Mouse (Mus musculus) limb, embryonic 12.5 days (tissue): ENCODE results near the gene Bach2. TPM values are rescaled to one million over a fixed set of nuclear protein-coding genes. Genes with fewer than 3 reads are reported as not detected.

Experiments used
- ATAC-seq: fragments of 200-750 bp; cut with Nextera tagmentation; 2 replicates; pipeline ENCODE4 v1.8.0; 2017; ENCODE audit warnings: low read depth, moderate TSS enrichment; ENCODE audit not compliant: insufficient number of reproducible peaks, insufficient read depth, low FRiP score, low TSS enrichment
- H3K27ac ChIP-seq: fragments of 300-500 bp; sonication (generic); 2 replicates; pipeline ENCODE4 v1.5.1; 2016; ENCODE audit warnings: mild to moderate bottlenecking, moderate library complexity
- H3K27me3 ChIP-seq: fragments of 300-500 bp; sonication (generic); 2 replicates; pipeline ENCODE4 v1.6.1; 2016; ENCODE audit warnings: mild to moderate bottlenecking, moderate library complexity
- H3K36me3 ChIP-seq: fragments of 300-500 bp; sonication (generic); 2 replicates; pipeline ENCODE4 v1.6.1; 2016; ENCODE audit warnings: mild to moderate bottlenecking, moderate library complexity
- H3K4me1 ChIP-seq: fragments of 300-500 bp; sonication (generic); replicated peaks from 2 replicates; pipeline ENCODE4 v1.6.1; 2016
- H3K4me2 ChIP-seq: fragments of 300-500 bp; sonication (generic); 2 replicates; pipeline ENCODE4 v1.6.1; 2016; ENCODE audit warnings: mild to moderate bottlenecking, moderate library complexity
- H3K4me3 ChIP-seq: fragments of 300-500 bp; sonication (generic); replicated peaks from 2 replicates; pipeline ENCODE4 v1.5.1; 2016; ENCODE audit warnings: mild to moderate bottlenecking
- H3K9ac ChIP-seq: fragments of 300-500 bp; sonication (generic); replicated peaks from 2 replicates; pipeline ENCODE4 v1.6.1; 2016; ENCODE audit warnings: mild to moderate bottlenecking, moderate library complexity
- H3K9me3 ChIP-seq: fragments of 300-500 bp; sonication (generic); 2 replicates; pipeline ENCODE4 v1.6.1; 2016; ENCODE audit warnings: mild to moderate bottlenecking, moderate library complexity
- WGBS: fragments of 180-500 bp; shearing (Covaris S2); methylation state at CpG from one replicate; pipeline ENCODE4 v1.1.7; 2016; 5-methylcytosine and 5-hydroxymethylcytosine counted together
- polyA plus RNA-seq: library from polyadenylated mRNA; unstranded; fragments of >200 nt; fragmentation: Nextera tagmentation; extraction: Ambion mirVana; gene quantifications from 2 replicates; pipeline ENCODE4 v1.2.1, GENCODE M21; 2016

The Bach2 gene
- polyA plus RNA-seq, 1 experiment from 2014 or later = 14.5 TPM

GRCm38 (mm10) chr4:32314919-32315318, 76.3 kb downstream of the Bach2 start:
- Histone ChIP-seq H3K4me1 (peaks cover 16% of the 10 kb centered on the region), H3K9ac (no peak overlapping the region), H3K9me3 (peaks cover 10% of the 10 kb centered on the region; the same call in 1 of the 2 replicates), H3K4me3 (no peak overlapping the region), H3K27me3 (no peaks in the 10 kb centered on the region), H3K27ac (no peak overlapping the region), H3K36me3 (peaks cover 21% of the 10 kb centered on the region), H3K4me2 (no peak overlapping the region)
- WGBS = 85% methylated on average over 3 of the region's 3 CpGs
- no peak for ATAC-seq

DNA sequence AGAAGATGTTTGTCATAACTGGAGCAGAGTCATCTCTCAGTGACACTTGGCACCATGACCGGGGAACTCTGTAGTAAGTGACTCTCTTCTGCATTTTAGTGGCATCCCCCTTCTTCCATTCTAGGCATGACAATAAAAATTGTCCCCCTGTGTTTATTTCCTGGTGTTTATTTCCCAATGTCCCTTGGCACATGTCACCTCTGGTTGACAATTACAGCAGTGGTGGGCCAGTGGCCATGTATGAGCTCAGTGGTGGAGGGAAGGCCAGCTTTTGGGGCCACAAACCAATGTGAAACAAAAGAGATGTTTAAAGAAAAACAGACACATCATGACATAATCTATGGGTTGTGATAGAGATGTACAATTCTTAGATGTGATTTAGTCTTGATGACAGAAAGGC, 80.0 kb downstream of the Bach2 start:
- Histone ChIP-seq H3K4me1 (peaks cover 18% of the 10 kb centered on the region), H3K9me3 (peaks cover 18% of the 10 kb centered on the region; the same call in 1 of the 2 replicates), H3K4me2 (no peak overlapping the region), H3K27me3 (no peaks in the 10 kb centered on the region), H3K27ac (no peak overlapping the region), H3K4me3 (no peak overlapping the region), H3K9ac (no peak overlapping the region), H3K36me3 (peaks cover 23% of the 10 kb centered on the region)
- ATAC-seq = no peak
- 93% methylated on average over 1 of the region's 1 CpGs for WGBS

DNA sequence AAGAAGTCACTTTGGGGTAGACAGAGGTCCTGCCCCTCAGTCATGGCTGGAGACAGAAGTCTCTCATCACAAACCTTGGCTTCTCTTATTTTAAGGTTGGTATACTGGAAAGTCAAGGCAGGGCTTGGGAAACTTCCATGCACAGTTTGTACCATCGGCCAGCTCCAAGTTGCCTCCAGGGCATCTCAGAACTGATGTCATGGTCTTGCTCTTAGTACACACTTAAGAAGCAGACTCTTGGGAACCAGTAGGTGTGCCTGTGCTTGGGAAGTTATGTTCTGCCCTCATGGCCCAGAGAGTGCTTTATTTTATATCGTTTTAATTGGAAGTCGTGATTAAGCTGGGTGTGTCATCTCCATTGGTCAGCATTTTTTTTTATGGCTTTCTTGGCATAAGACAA, 80.7 kb downstream of the Bach2 start:
- H3K9ac ChIP-seq = no peak overlapping the region
- H3K4me2 ChIP-seq = no peak overlapping the region
- 85% methylated on average over 3 of the region's 3 CpGs for WGBS
- H3K27ac ChIP-seq = no peak overlapping the region
- H3K4me1 ChIP-seq = peaks cover 18% of the 10 kb centered on the region
- no peak overlapping the region for H3K4me3 ChIP-seq
- ATAC-seq = no peak
- H3K27me3 ChIP-seq = no peaks in the 10 kb centered on the region
- peaks cover 23% of the 10 kb centered on the region for H3K36me3 ChIP-seq
- H3K9me3 ChIP-seq = peaks cover 19% of the 10 kb centered on the region; the same call in 1 of the 2 replicates

DNA sequence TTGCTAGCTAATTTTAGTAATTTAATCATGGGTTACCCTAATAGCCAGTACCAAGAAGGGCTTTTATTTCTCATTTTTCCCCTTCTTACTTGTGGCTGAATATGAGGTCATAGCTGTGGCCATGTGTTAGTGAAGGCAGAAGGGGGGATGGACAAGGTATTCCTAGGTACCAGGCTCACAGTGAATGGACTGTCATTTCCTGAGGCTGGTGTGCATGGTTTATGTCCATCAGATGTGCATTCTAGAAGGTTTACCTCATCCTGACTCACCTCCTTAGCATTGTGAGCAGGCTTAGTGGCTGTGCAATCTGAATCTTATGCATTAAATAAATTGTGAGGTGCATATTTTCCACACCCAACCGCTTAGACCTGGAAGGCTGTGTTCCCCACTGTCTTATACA, 81.4 kb downstream of the Bach2 start:
- no peak for ATAC-seq
- Histone ChIP-seq H3K36me3 (peaks cover 23% of the 10 kb centered on the region), H3K27me3 (no peaks in the 10 kb centered on the region), H3K4me2 (no peak overlapping the region), H3K27ac (peak overlapping the region; percentile 2; the same call in 1 of the 2 replicates), H3K4me3 (no peak overlapping the region), H3K9me3 (peaks cover 19% of the 10 kb centered on the region; the same call in 1 of the 2 replicates), H3K4me1 (peaks cover 18% of the 10 kb centered on the region), H3K9ac (no peak overlapping the region)
- 86% methylated on average over 1 of the region's 1 CpGs for WGBS

DNA sequence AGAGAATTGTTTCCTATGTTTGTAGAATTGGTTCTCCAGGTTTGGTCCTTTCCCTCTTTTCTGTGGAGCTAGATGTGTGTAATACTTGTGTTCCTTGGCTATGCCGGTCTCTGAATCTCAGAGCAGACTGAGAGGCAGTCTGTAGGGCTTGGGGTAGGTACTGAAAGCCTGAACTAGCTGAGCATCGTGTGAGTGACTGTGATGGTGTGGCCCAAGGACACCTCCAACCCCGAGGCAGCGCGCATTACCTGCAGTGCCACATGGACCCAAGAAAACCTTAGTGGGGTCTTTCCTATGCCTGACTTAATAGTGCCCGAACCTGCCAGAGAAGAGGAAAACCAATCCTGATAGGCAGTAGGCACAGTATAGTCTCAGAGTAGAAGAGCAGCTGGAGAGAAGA, 85.5 kb downstream of the Bach2 start:
- WGBS = 97% methylated on average over 6 of the region's 6 CpGs
- no peaks in the 10 kb centered on the region for H3K27me3 ChIP-seq
- H3K9me3 ChIP-seq = peaks cover 9% of the 10 kb centered on the region; the same call in 1 of the 2 replicates
- H3K4me2 ChIP-seq = no peak overlapping the region
- 0 out of 2 replicates have a peak, but pooled peaks cover 3% of the 10 kb centered on the region for H3K36me3 ChIP-seq
- H3K4me3 ChIP-seq = no peak overlapping the region
- peaks cover 39% of the 10 kb centered on the region for H3K4me1 ChIP-seq
- ATAC-seq = no peak
- H3K27ac ChIP-seq = no peak overlapping the region
- H3K9ac ChIP-seq = no peak overlapping the region

GRCm38 (mm10) chr4:32324967-32325366, 86.4 kb downstream of the Bach2 start:
- H3K4me1 ChIP-seq = peaks cover 35% of the 10 kb centered on the region
- H3K9me3 ChIP-seq = peaks cover 9% of the 10 kb centered on the region; the same call in 1 of the 2 replicates
- no peak for ATAC-seq
- no peak overlapping the region for H3K9ac ChIP-seq
- 78% methylated on average over 4 of the region's 4 CpGs for WGBS
- H3K4me3 ChIP-seq = no peak overlapping the region
- H3K36me3 ChIP-seq = 0 out of 2 replicates have a peak, but pooled peaks cover 3% of the 10 kb centered on the region
- no peak overlapping the region for H3K4me2 ChIP-seq
- no peaks in the 10 kb centered on the region for H3K27me3 ChIP-seq
- no peak overlapping the region for H3K27ac ChIP-seq

DNA sequence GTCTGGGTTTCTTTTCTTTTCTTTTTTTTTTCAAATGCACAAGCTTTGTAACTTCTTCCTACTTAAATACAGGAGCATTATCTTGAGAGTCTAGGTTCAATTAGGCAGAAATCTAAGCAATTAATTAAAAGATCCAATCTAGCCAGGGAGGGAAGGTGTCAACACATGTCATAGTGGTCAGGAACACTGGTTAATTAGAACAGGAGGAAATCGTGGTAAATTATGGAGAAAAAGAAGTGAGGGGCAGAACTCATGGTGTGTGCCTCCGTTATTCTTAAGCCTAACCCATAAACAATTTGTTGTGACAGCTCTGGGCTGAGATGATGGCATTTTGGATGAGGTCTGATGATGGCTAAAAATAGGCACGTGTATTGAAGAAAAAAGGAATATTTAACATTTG, 87.0 kb downstream of the Bach2 start:
- Histone ChIP-seq H3K9ac (no peak overlapping the region), H3K9me3 (peaks cover 9% of the 10 kb centered on the region; the same call in 1 of the 2 replicates), H3K4me3 (no peak overlapping the region), H3K27me3 (no peaks in the 10 kb centered on the region), H3K4me2 (no peak overlapping the region), H3K36me3 (0 out of 2 replicates have a peak, but pooled peaks cover 3% of the 10 kb centered on the region), H3K27ac (no peak overlapping the region), H3K4me1 (peaks cover 31% of the 10 kb centered on the region)
- no peak for ATAC-seq
- 50% methylated on average over 3 of the region's 3 CpGs for WGBS

- 80% methylated on average over 10 of the region's 10 CpGs for WGBS
- Histone ChIP-seq H3K9ac (no peak overlapping the region), H3K4me2 (no peak overlapping the region), H3K27me3 (no peaks in the 10 kb centered on the region), H3K9me3 (peaks cover 9% of the 10 kb centered on the region; the same call in 1 of the 2 replicates), H3K27ac (no peak overlapping the region), H3K4me3 (no peak overlapping the region), H3K36me3 (0 out of 2 replicates have a peak, but pooled peaks cover 3% of the 10 kb centered on the region), H3K4me1 (peaks cover 25% of the 10 kb centered on the region)
- no peak for ATAC-seq
Measured at GRCm38 (mm10) chr4:32326279-32326678, 87.7 kb downstream of the Bach2 start.

DNA sequence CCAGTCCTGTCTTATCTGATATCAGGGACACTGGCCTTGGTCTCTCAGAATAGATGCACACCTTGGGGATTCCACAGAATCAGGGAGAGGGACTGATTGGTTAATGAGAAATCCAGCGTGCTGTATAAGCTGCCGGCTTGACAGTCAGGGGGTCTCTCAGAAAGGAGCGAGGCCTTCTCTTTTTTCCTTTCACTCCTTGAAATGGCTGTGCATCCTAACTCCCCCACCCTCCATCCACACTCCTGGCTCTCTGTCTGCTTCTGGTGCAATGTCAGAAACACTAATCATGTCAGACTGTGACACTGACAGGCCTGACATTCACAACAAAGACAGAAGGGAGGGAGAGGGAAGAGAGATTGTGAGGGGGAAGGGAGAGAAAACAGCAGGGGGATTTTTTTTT, 88.3 kb downstream of the Bach2 start:
- Histone ChIP-seq H3K4me2 (no peak overlapping the region), H3K27me3 (no peaks in the 10 kb centered on the region), H3K9ac (no peak overlapping the region), H3K36me3 (0 out of 2 replicates have a peak, but pooled peaks cover 3% of the 10 kb centered on the region), H3K4me3 (no peak overlapping the region), H3K27ac (no peak overlapping the region), H3K9me3 (peaks cover 9% of the 10 kb centered on the region; the same call in 1 of the 2 replicates), H3K4me1 (peaks cover 21% of the 10 kb centered on the region)
- 53% methylated on average over 3 of the region's 3 CpGs for WGBS
- no peak for ATAC-seq

DNA sequence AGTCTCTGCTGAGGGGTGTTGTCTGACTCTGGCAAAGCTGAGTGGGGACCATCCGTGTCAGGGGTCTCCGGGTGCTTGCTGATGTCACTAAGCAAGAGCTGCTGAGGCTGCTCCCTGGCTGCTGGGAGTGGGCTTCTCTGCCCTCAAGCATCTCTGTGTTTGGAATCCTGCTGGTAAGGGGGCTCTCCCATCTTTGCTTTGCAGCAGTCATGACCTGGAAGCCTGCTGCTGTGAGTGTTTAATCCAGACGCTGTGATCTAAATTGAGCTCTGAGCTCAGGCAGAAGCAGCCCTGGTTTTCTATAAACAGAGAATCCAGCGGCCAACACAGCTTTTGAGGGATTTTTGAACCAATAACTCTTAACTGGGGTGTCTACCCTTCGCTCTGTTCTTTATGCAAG, 89.0 kb downstream of the Bach2 start:
- no peak overlapping the region for H3K4me3 ChIP-seq
- H3K27ac ChIP-seq = no peak overlapping the region
- H3K27me3 ChIP-seq = no peaks in the 10 kb centered on the region
- WGBS = 42% methylated on average over 5 of the region's 5 CpGs
- H3K4me2 ChIP-seq = no peak overlapping the region
- ATAC-seq = no peak
- H3K9ac ChIP-seq = no peak overlapping the region
- peaks cover 21% of the 10 kb centered on the region for H3K4me1 ChIP-seq
- H3K9me3 ChIP-seq = peaks cover 14% of the 10 kb centered on the region; the same call in 1 of the 2 replicates
- 0 out of 2 replicates have a peak, but pooled peaks cover 6% of the 10 kb centered on the region for H3K36me3 ChIP-seq

DNA sequence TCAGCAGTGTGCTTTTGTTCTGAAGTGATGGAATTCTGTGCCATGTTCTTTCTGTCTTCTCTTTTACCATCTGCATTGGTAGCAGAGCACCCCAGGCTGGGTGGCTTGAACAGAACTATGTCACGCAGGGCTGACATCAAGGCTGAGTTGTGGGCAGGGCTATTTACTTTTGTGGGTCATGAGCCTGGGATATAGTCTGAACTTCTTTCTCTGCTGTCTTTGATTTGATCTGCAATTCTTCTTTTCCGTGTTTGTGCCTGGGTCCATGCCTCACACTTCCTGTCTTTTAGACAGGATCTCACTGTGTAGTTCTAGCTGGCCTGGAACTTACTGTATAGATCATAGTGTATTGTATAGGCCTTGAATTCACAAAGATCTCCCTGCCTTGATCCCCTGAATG, 90.0 kb downstream of the Bach2 start:
- Histone ChIP-seq H3K9me3 (peaks cover 6% of the 10 kb centered on the region; the same call in 1 of the 2 replicates), H3K27ac (no peak overlapping the region), H3K36me3 (0 out of 2 replicates have a peak, but pooled peaks cover 3% of the 10 kb centered on the region), H3K4me1 (peaks cover 21% of the 10 kb centered on the region), H3K9ac (no peak overlapping the region), H3K4me2 (no peak overlapping the region), H3K27me3 (no peaks in the 10 kb centered on the region), H3K4me3 (no peak overlapping the region)
- no peak for ATAC-seq
- WGBS = 84% methylated on average over 2 of the region's 2 CpGs
